Mouse (Mus musculus) brain, embryonic 14.5 days (tissue): ENCODE results near the gene Suds3.

Experiments
- CTCF ChIP-seq: fragments of 200-500 bp; IDR thresholded peaks from 2 replicates; pipeline ENCODE4 v1.5.1; 2012; ENCODE audit warnings: inconsistent platforms, mild to moderate bottlenecking, moderate library complexity, borderline replicate concordance; ENCODE audit not compliant: insufficient read depth, insufficient read length; ENCODE audit errors: extremely low read depth
- POLR2A ChIP-seq: fragments of 200-500 bp; IDR thresholded peaks from 2 replicates; pipeline ENCODE4 v1.6.1; 2012; ENCODE audit warnings: mild to moderate bottlenecking, inconsistent platforms, borderline replicate concordance; ENCODE audit not compliant: poor library complexity, insufficient read depth, insufficient read length, severe bottlenecking; ENCODE audit errors: extremely low read depth

- no peak for TF ChIP-seq POLR2A
- no peak for TF ChIP-seq CTCF
Measured at GRCm38 (mm10) chr5:117108731-117109130, 7.2 kb downstream of the Suds3 start.
